Mouse (Mus musculus) mouse trophoblast stem cell (cell line): Measurements from ENCODE around the gene Fzd4.

Source experiments
- in situ Hi-C, 2 experiments: fragments of 300-500 bp; cut with MseI, MboI; formaldehyde crosslinking; loops; 2 replicates in 1 of 2; 3 replicates in 1 of 2; pipeline ENCODE4 v1.15.1; 2025

Gene Fzd4

DNA sequence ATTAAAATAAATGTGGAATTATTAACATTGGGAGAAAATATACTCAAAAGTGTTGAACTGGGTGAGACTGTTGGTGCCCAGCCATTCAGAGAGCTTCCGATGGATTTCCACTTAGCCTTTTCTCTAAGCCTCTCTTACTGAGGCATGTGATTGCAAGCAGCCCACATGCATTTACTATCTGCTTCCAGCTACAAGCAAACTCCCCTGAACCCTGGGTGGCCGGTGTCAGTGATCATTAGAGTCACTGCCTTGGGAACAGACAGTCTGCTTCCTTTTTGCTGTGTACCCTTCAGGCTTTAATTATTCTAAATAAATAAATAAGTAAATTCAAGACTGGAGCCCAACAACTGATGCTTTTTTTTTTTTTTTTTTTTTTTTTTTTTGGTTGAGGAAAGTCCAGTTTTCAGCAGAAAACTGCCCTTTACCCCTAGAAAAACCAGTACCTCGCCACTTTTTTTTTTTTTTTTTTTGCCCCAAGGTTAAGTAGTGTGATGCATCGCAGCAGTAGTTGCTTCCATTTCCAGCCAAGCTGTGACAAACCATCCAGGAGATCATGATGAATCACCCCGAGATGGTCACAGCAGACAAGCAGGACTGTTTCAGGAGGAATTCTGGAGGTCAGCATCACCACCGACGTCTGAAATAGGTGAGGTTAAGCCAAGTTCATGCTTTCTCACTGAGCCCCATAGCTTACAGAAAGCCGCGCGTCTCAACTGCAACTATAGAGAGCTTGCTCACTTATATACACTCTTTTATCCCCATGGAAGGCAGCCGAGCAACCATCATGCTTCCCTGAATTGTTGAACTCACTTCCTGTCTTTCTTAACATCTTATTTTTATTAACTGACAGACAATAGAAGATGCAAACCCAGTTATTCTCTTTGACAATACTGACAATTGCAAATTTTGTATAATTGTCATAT lies 21.9 kb downstream of the Fzd4 start:
- in situ Hi-C loops: no loop called here

GRCm38 (mm10) chr7:89427101-89427500 lies 22.9 kb downstream of the Fzd4 start:
- in situ Hi-C loops: no loop called here

DNA sequence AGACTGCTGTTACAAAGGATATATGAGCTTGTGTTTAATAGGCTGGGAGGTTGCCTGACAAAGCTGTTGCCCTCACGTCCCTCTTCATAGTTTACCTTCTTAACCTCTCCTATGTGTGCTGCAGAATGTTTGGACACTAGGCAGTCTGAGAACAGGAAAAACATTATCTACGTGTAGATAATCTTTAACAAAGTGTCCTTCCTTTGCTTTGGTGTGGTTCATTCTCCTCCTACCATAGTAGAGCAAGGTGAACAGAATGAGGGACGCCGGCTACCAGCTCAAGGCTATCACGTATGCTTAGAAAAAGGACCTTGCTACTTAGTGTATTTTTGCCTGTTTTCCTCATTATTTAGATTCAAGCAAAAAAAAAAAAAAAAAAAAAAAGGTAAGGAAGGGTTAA lies 24.6 kb downstream of the Fzd4 start:
- in situ Hi-C loops: no loop called here

- in situ Hi-C loops: no loop called here
These were observed 25.2 kb downstream of the Fzd4 start for GRCm38 (mm10) chr7:89429326-89429725.

DNA sequence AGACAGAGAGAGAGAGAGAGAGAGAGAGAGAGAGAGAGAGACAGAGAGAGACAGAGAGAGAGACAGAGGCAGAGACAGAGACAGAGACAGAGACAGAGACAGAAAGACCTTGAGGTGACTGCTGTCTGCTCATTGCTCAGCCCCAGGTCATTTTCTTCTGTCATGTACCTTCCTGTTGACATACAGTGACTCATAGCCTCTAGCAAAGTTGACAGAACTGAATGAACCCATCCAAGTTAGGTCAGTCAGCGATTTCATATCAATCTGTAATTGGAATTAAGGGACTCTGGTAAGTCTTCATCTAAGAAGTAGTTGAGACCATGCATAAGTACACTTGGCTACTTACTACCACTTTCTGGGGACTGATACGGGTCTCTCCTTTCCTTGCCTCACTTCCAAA lies 27.0 kb downstream of the Fzd4 start:
- in situ Hi-C loops: no loop called here

GRCm38 (mm10) chr7:89433193-89433892 lies 29.2 kb downstream of the Fzd4 start:
- in situ Hi-C loops: no loop called here

DNA sequence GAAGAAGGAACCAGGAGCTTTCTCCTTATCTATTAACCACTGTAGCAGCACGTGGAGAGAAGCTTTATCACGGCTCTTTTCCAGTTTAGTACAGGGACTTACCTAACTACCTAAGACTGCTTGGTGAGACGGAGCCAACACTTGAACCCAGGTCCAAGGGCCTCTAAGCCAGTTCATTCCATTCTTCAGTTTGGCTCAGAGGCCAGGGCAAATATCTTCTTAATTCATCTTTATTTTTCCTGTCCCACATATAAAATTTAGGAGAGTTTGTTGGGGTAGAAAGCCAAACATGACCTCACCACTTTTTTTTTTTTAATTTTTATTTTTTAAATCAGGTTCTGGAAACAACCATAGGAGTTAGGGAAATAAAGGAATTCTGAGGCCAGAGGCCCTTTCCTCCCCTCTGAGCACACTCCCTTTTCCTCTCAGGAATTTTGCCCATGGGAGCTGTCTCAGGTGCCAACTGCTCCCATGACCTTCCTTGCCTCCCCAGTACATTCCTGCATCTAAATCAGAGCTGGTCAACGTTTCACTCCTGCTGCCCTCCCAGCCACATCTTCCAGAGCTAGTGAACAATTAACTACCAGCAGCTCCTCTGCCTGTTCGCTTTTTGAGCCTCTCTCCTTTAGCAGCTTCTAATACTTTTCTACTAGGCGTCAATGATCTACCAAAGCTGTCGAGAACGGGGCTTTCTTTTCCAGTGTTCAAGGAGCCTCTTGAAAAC lies 29.9 kb downstream of the Fzd4 start:
- in situ Hi-C loops: no loop called here

- in situ Hi-C loops: no loop called here
These were observed 32.2 kb downstream of the Fzd4 start for GRCm38 (mm10) chr7:89436404-89436803.

DNA sequence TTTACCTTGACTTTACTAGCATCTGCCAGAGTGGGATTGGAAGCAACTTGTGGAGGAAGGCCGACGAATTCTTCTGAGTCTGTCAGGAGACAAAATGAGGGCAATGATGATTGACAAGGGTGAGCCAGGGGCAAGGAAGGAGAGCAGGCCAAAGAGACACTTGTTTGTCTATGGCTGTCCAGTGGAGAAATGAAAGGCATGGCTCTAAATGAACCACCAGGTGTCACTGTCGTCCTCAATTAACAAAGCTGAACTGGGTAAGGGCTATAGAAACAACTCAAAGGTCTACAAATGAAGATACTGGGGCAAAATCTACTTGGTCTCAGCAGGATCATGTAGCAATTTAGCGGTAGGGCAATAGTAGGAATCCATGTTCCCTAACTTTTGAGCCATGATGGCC lies 33.4 kb downstream of the Fzd4 start:
- in situ Hi-C loops: no loop called here

DNA sequence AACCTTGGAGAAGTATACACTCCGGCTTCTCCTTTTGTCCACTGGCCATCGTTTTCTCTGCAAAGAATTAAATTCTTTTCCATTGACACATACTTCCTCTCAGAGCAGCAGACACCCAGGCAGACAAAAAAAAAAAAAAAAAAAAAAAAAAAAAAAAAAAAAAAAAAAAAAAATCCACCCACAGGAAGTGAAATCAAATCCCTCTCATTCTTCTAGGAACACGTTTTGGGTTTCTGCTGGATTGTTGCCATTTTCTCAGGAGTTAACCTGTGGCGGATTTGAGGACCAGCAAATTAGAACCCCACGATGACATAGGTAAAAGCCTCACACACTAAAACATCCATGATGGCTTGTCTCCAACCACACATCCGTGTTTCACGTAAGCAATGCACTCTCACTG lies 37.1 kb downstream of the Fzd4 start:
- in situ Hi-C loops: no loop called here

DNA sequence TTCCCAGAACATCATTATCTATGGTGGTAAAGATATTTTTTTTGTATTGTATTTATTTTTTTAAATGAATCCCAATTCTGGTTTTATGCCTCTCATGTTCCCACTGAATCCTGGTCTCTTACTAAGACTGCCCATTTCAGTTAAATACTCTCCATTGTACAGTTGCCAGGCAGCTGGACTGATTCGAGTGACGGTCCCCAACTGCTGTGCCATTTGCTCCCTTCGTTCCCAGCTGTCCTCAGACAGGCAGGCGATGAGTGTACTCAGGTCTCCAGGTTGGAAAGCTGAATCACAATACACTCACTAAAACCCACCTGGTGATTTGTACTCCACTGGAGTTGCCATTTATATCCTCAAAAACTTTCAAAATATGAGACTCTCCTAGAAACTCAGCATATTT lies 38.1 kb downstream of the Fzd4 start:
- in situ Hi-C loops: no loop called here

DNA sequence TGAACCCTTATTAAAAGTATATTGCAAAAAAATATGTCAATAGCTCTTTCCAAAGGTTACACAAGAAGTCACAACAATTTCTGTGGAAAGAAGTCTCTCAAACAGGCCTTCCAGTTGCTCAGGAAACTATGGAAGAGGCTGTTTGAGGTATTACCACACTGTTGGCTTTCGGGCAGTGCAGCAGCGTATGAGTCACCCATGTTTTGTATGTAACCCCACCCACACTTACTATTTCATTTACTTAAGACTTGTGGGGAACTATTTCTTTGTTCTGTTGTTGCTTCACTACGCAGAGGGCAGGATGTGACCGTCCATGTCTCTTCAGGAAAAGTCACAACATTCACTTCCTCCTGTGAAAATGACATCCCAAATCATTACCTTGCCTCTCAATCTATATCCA lies 41.0 kb downstream of the Fzd4 start:
- in situ Hi-C loops: no loop called here

GRCm38 (mm10) chr7:89450312-89450711 lies 46.2 kb downstream of the Fzd4 start:
- in situ Hi-C loops: no loop called here

DNA sequence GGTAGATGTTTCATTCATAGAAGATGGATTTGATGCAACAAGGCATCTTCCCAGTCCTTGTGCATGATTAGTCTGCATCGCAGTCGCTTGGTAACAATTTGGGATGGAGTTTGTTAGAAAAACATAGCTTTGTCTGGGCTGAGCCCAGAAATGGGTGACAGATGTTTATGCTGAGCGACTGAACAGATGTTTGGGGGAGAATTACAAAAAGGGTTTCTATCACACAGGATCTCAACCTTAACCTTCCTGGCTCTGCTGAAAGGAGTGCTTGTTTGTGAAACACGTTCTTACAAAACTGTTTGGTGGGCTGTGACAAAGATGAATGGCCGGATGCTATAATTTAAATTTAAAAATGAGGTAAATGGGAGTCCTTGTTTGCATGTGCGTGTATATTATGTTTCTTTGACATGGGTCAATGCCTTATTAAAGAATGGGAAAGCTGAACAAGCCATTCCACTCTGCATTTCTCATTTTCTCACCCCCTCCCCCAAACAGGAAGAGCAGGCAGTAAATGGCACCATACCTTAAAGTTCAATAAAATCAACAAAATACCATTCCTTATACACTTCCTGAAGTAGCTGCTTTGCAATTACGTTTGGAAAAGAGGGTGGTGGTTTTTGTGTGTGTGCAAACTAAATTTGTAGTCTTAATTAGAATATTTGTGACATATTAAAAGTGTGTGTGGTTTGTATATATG lies 52.4 kb downstream of the Fzd4 start:
- in situ Hi-C loops: no loop called here

DNA sequence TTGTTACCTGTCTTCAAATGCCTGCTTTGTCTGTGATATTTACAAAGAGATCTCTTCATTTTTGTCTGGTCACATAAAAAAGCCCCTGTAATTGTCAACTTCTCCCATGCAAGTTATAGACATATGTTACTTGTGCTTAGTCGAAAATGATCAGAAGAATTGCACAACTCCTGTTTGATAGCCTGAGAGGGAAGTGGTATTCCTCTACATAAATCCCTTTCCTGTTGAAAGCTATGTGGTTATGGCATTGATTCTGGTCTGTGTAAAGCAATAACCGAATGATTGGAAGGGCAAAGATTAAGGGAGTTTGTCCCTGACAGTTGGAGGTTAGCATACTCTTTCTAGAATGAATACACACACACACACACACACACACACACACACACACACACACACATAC lies 55.5 kb downstream of the Fzd4 start:
- in situ Hi-C loops: no loop called here

GRCm38 (mm10) chr7:89460911-89461310 lies 56.8 kb downstream of the Fzd4 start:
- in situ Hi-C loops: no loop called here

GRCm38 (mm10) chr7:89461351-89461750 lies 57.2 kb downstream of the Fzd4 start:
- in situ Hi-C loops: no loop called here
